Mouse (Mus musculus) liver, postnatal 0 days (tissue): ENCODE results near the gene Fbxl16.
A peak's percentile ranks its signal among the peaks of the same experiment; 100 is the strongest.

Experiments used
- CTCF ChIP-seq: sonication (generic); IDR thresholded peaks from 2 replicates; pipeline ENCODE4 v1.5.1; 2016; ENCODE audit warnings: antibody characterized with exemption, low read depth
- EP300 ChIP-seq: IDR thresholded peaks from 2 replicates; pipeline ENCODE4 v1.6.1; 2016; ENCODE audit warnings: antibody characterized with exemption, low read depth, mild to moderate bottlenecking

- TF ChIP-seq CTCF (peak; percentile 22), EP300 (no peak)
Observed at GRCm38 (mm10) chr17:25863681-25864080, 54.8 kb downstream of the Fbxl16 start.
